Mouse (Mus musculus): ENCODE results near the gene Il23a. TPM values are rescaled to one million over a fixed set of nuclear protein-coding genes. Genes with fewer than 3 reads are reported as not detected.

The Il23a gene
- polyA plus RNA-seq (2012; ENCODE audit: insufficient read depth, insufficient read length, low replicate concordance, missing spikeins), result not detected in 2 replicates

DNA sequence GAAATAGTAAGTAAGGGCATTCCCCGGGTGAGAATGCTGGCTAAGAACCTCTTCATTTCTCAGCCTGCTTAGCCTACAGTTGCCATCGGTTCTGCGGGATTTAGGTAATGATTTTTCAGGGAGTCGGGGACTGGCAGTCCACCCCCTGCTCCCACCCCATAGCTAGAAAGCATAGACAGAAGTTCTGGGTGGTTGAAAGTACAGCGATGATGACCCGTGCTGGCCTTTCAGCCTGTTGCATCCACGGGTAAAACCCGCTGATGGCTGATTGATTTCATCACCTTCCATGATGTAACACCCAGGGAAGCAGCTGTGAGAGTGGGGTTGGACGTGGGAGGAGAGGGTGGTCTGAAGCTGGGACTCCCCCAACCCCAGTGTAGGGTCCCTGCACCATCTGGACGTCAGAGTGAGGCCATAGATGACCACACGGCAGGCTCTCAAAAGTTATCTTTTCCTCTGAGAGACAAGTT lies at the start of gene Il23a:
Gene Il23a (minus strand): TSS at position 51 of the 470 bp plus-strand sequence.
- WGBS, result 83% methylated on average over 11 of the region's 11 CpGs
- TF ChIP-seq POLR2A (IDR thresholded peaks at IDR 0.05; ENCODE audit: insufficient read depth, low read depth, low read length) (no peak), CTCF (IDR thresholded peaks at IDR 0.05; ENCODE audit: insufficient read depth, low read depth, low read length) (no peak)
- Histone ChIP-seq H3K4me1 (ENCODE audit: control insufficient read depth, insufficient read depth, low read length) (peaks cover 3% of the 10 kb centered on the region; the same call in 1 of the 2 replicates), H3K27ac (ENCODE audit: insufficient read depth, low read depth, low read length) (no peak within 1 kb of the TSS), H3K4me3 (ENCODE audit: insufficient read depth, low read depth, low read length) (no peak within 1 kb of the TSS)

DNA sequence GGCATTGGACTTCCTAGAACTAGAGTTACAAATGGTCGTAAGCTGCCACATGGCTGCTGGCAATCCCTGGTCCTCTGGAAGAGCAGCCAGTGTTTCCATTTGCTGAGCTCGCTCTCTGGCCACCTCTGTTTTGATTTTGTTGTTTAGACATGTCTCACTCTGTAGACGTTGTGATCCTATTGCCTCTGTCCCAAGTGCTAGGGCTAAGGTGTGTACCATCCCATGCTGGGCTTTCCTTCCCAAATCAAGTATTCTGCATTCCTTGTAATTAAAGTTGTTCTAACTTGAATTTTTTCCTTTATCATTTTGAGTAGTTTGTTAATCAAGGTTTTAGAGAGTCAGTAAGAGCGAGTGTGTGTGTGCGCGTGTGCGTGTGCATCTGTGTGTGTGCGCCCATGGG lies 49.0 kb upstream of the Il23a start:
- Histone ChIP-seq H3K4me1 (ENCODE audit: control insufficient read depth, insufficient read depth, low read length) (peaks cover 10% of the 10 kb centered on the region), H3K27ac (ENCODE audit: insufficient read depth, low read depth, low read length) (no peak overlapping the region), H3K4me3 (ENCODE audit: insufficient read depth, low read depth, low read length) (no peak overlapping the region)
- 82% methylated on average over 8 of the region's 8 CpGs for WGBS
- TF ChIP-seq CTCF (IDR thresholded peaks at IDR 0.05; ENCODE audit: insufficient read depth, low read depth, low read length), result no peak
- no peak for TF ChIP-seq POLR2A (IDR thresholded peaks at IDR 0.05; ENCODE audit: insufficient read depth, low read depth, low read length)

DNA sequence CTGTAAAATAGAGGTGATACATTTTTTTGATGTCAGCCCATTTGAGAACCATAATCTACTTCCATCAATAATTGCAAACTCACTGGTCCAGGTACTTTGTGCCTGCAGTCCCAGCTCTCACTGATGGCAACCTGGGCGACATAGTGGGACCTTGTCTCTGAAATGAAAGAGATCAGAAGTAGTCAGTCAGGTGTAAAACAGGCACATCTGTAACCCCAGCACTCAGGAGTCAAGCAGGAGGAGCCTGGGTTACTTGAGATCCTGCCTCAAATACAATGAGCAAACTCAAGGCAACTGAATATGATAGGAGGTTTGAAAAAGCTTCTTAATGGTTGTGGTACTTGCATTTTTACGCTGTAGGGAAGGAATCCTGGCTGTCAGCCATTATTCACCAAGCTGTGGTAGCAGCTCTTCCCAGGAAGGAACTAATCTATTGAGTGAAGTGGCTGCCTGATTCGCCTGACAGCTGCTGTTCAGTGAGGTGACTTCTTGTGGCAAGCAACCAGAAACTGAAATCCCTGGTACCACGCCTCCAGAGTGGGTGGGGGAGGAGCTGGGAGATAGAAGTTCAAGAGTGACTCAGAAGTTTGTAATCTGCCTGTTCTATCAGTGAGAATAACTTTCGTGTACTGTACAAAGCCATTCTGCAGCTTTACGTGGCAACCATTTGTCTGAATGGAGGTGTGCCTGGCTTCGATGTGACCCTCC lies 46.2 kb upstream of the Il23a start:
- H3K27ac ChIP-seq (ENCODE audit: insufficient read depth, low read depth, low read length), result peak overlapping the region; percentile 61
- H3K4me3 ChIP-seq (ENCODE audit: insufficient read depth, low read depth, low read length), result no peak overlapping the region
- WGBS, result 15% methylated on average over 7 of the region's 7 CpGs
- H3K4me1 ChIP-seq (ENCODE audit: control insufficient read depth, insufficient read depth, low read length), result peaks cover 10% of the 10 kb centered on the region
- TF ChIP-seq POLR2A (IDR thresholded peaks at IDR 0.05; ENCODE audit: insufficient read depth, low read depth, low read length) (no peak), CTCF (IDR thresholded peaks at IDR 0.05; ENCODE audit: insufficient read depth, low read depth, low read length) (no peak)

DNA sequence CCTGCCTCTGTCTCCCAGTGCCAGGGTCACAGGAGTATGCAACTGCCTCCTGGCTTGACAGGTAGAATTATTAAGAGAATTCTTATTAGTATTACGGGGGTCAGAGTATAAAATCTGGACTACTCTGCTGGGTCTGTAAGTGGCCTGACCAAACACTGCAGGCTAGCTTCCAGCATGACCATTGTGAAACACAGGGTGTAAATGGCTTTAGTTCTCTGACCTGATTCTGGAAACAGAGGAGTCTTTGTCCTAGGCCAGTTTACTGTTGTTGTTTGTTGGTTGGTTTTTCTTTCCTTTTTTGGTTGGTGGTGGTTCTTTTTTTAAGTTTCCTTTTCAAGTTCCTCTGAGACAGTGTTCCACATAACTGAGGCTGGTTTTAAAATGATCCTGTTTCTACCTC lies 44.9 kb upstream of the Il23a start:
- H3K27ac ChIP-seq (ENCODE audit: insufficient read depth, low read depth, low read length), result peak overlapping the region; percentile 75
- no peak for TF ChIP-seq POLR2A (IDR thresholded peaks at IDR 0.05; ENCODE audit: insufficient read depth, low read depth, low read length)
- TF ChIP-seq CTCF (IDR thresholded peaks at IDR 0.05; ENCODE audit: insufficient read depth, low read depth, low read length), result no peak
- WGBS, result 47% methylated on average over 1 of the region's 1 CpGs
- no peak overlapping the region for H3K4me3 ChIP-seq (ENCODE audit: insufficient read depth, low read depth, low read length)
- H3K4me1 ChIP-seq (ENCODE audit: control insufficient read depth, insufficient read depth, low read length), result peaks cover 9% of the 10 kb centered on the region

DNA sequence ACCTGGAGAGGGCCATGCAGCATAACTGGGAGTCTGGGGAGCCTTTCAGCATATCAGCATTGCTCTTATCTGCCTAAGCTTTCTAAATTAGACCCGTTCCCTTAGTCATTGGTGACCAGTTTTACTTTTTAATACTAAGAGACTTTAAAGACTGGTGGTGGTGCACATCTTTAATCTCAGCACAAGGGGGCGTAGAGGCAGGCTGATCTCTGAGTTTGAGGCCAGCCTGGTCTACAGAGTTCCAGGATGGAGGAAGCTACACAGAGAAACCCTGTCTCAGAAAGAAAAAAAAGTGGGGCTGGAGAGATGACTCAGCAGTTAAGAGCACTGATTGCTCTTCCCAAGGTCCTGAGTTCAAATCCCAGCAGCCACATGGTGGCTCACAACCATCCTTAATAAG lies 41.7 kb upstream of the Il23a start:
- whole genome bisulfite sequencing, result 73% methylated on average over 2 of the region's 2 CpGs
- H3K27ac ChIP-seq (ENCODE audit: insufficient read depth, low read depth, low read length), result no peak overlapping the region
- TF ChIP-seq POLR2A (IDR thresholded peaks at IDR 0.05; ENCODE audit: insufficient read depth, low read depth, low read length) (no peak), CTCF (IDR thresholded peaks at IDR 0.05; ENCODE audit: insufficient read depth, low read depth, low read length) (no peak)

DNA sequence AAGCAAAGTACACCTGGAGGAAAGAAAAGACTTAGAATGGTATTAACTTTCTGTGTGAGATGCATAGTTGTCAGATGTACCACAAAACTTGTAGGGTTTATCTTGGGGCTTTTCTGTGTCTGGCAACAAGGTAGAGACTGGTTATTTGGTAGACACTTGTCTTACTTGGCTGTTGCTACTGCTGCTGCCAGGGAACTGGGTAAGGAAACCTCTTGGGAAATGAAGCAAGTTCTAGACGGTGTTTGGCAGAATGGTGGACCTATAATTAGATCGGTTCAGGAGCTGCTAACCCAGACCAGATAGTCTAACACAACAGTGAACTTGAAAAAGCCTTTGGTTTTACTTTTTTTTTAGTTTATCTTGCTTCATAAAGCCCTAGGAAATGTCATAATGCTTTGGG lies 40.4 kb upstream of the Il23a start:
- Histone ChIP-seq H3K4me3 (ENCODE audit: insufficient read depth, low read depth, low read length) (no peak overlapping the region), H3K27ac (ENCODE audit: insufficient read depth, low read depth, low read length) (no peak overlapping the region), H3K4me1 (ENCODE audit: control insufficient read depth, insufficient read depth, low read length) (0 out of 2 replicates have a peak, but pooled peaks cover 4% of the 10 kb centered on the region)
- no peak for TF ChIP-seq CTCF (IDR thresholded peaks at IDR 0.05; ENCODE audit: insufficient read depth, low read depth, low read length)
- TF ChIP-seq POLR2A (IDR thresholded peaks at IDR 0.05; ENCODE audit: insufficient read depth, low read depth, low read length), result no peak
- WGBS, result 11% methylated on average over 2 of the region's 2 CpGs

More for the DNA sequence above, 41.7 kb upstream of the Il23a start:
- H3K4me1 ChIP-seq (ENCODE audit: control insufficient read depth, insufficient read depth, low read length), result peaks cover 9% of the 10 kb centered on the region
- no peak overlapping the region for H3K4me3 ChIP-seq (ENCODE audit: insufficient read depth, low read depth, low read length)

DNA sequence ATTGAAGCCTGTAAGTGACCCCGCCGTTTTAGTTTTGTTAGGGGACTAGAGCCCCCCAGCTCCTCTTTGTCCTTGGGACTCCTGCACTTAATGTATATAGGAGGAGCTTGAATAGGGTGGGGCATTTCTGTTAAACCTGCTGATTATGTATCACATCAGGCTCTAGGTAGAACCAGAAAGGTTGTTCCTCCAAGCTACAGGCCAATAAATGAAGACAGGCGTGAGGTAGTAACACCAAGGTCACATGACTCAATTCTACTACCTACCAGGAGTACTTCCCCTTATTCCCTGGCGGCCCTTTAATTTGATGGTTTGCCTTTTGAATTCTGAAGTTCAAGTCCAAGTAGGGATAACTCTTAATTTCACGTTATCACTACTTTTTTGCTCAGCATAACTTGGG lies 39.9 kb upstream of the Il23a start:
- TF ChIP-seq POLR2A (IDR thresholded peaks at IDR 0.05; ENCODE audit: insufficient read depth, low read depth, low read length), result no peak
- no peak for TF ChIP-seq CTCF (IDR thresholded peaks at IDR 0.05; ENCODE audit: insufficient read depth, low read depth, low read length)
- Histone ChIP-seq H3K4me3 (ENCODE audit: insufficient read depth, low read depth, low read length) (peak overlapping the region; percentile 98), H3K4me1 (ENCODE audit: control insufficient read depth, insufficient read depth, low read length) (0 out of 2 replicates have a peak, but pooled peaks cover 4% of the 10 kb centered on the region), H3K27ac (ENCODE audit: insufficient read depth, low read depth, low read length) (peak overlapping the region; percentile 97)
- WGBS, result 8% methylated on average over 5 of the region's 5 CpGs

DNA sequence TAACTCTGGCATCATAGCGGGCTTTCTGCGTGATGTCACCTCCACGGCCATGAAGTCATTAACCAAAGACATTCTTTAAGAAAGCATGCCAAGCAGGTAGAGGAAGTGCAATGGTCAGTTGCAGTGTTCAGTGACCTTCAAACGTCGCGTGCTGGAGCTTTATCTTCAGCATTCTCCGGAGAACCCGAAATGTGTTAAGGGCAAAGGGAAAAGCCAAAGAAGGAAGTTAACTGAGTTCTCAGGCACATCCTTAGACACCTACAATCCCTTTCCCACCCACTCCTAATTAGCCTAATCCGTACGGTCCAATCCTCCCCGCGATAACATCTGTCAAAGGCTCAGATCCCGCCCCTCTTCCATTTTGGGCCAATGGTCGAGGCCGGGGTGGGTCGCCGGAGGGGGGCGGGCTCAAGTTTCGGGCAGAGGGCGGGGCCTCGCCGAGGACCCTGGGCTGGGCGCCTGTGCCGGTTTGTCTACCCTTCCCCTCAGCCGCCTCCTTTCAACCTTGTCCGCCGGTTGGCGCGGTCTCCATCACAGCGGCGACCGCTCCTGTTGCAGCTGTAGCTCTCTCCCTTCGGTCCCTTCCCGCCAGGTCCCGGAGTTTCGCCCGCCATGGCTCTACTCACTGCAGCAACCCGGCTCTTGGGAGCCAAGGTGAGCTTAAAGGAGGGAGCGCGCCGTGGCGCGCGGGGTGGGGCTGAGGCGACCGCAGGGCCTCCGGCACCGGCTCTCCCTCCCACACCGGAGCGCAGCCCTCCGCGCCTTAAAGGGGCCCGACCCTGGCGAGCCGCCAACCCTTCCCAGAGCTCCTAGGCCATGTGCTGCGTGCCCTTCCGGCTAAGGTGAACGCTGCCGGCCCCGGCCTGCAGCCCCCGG lies 39.0 kb upstream of the Il23a start, which contains the start of gene Cs:
Gene Cs (plus strand): TSS at position 429 of the 876 bp plus-strand sequence.
- WGBS, result under 1% methylated on average over 61 of the region's 61 CpGs
- peak within 1 kb of the TSS; percentile 98 for H3K4me3 ChIP-seq (ENCODE audit: insufficient read depth, low read depth, low read length)
- peak within 1 kb of the TSS; percentile 97 for H3K27ac ChIP-seq (ENCODE audit: insufficient read depth, low read depth, low read length)

More for the DNA sequence above, 39.0 kb upstream of the Il23a start, which contains the start of gene Cs:
- TF ChIP-seq POLR2A (IDR thresholded peaks at IDR 0.05; ENCODE audit: insufficient read depth, low read depth, low read length) (peak; percentile 90), CTCF (IDR thresholded peaks at IDR 0.05; ENCODE audit: insufficient read depth, low read depth, low read length) (no peak)
- 0 out of 2 replicates have a peak, but pooled peaks cover 3% of the 10 kb centered on the region for H3K4me1 ChIP-seq (ENCODE audit: control insufficient read depth, insufficient read depth, low read length)
